Mouse (Mus musculus): Measurements from ENCODE around the gene Fbxl7.

- TF ChIP-seq POLR2A (IDR thresholded peaks at IDR 0.05; ENCODE audit: borderline replicate concordance, insufficient read depth, low read length) (no peak), CTCF (IDR thresholded peaks at IDR 0.05; ENCODE audit: borderline replicate concordance, insufficient read depth, low read depth, low read length) (no peak)
Observed at GRCm38 (mm10) chr15:26834415-26834814, 61.0 kb downstream of the Fbxl7 start.
